In the genomic region with DNA sequence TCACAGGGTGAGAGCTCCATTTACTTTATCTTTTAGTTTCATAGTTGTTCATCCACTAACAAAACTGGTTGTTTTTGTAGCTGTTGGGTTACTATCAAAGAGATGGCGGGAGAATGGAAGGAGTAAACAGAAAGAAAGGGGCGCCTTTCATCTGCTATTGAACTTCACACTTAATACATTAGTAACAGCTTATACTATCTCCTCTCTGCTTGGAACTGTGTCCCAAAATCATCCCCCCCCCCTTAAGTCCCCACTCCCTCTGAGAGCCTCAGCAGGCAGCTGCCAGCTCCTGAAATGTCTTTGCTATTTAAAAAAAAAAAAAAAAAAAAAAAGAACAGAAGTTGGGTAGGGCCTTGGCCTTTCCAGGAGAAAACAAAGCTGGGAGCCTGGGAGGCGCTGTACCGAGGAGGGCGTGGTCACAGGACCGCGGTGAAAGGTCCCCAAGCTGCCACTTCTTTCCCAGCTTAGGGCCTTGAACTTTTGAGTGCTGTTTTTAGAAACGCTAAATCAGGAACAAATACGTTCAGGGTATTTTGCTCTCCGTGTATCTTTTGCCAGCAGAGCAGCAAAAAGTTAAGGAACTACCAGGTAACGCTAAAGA, we compare ENCODE assay signal across 8 mouse cellular contexts.
DNase-seq lines count a peak whose midpoint lies in the region; ATAC-seq and TF ChIP-seq lines count a peak whose summit lies in the region.

No protein-coding gene starts in this region.

- intact Hi-C loops in left cerebral cortex, adult 2 months (cut with DNase I) = no loop called here

- peak; percentile 44 for DNase-seq in hindbrain, embryonic 10.5 days (ENCODE audit: low spot score)
- DNase-seq in hindbrain, embryonic 14.5 days (ENCODE audit: low spot score) = no peak
- peak; percentile 34 for DNase-seq in liver, postnatal 0 days
- DNase-seq in c-Kit-positive CD71-positive TER-119-positive erythroid progenitor cells, embryonic 14.5 days (ENCODE audit: low spot score) = no peak
- no peak for DNase-seq in frontal cortex, postnatal 25 days (ENCODE audit: low spot score in 2 of 2)
- no peak for DNase-seq in left cerebral cortex, adult 2 months (ENCODE audit: extremely low spot score in 1 of 2, low spot score in 2 of 2)

- H3K4me2 ChIP-seq in hindbrain, embryonic 14.5 days (replicated peaks) = no peak overlapping the region
- H3K4me2 ChIP-seq in embryonic facial prominence, embryonic 12.5 days (replicated peaks) = peak overlapping the region; percentile 19; the same call in 1 of the 2 replicates
- H3K4me2 ChIP-seq in intestine, postnatal 0 days (replicated peaks; ENCODE audit: low read depth) = peak overlapping the region; percentile 21
- no peak overlapping the region for H3K4me2 ChIP-seq in liver, postnatal 0 days (ENCODE audit: low read depth, low read length)

- no peak overlapping the region for H3K4me3 ChIP-seq in hindbrain, embryonic 10.5 days
- no peak overlapping the region for H3K4me3 ChIP-seq in hindbrain, embryonic 14.5 days (replicated peaks; ENCODE audit: low read length)
- no peak overlapping the region for H3K4me3 ChIP-seq in embryonic facial prominence, embryonic 12.5 days
- H3K4me3 ChIP-seq in intestine, postnatal 0 days (ENCODE audit: low read depth, low read length) = no peak overlapping the region
- H3K4me3 ChIP-seq in liver, postnatal 0 days (ENCODE audit: low read depth, low read length) = no peak overlapping the region
- H3K4me3 ChIP-seq in left cerebral cortex, adult 2 months = no peak overlapping the region

- H3K9ac ChIP-seq in hindbrain, embryonic 14.5 days = no peak overlapping the region
- no peak overlapping the region for H3K9ac ChIP-seq in embryonic facial prominence, embryonic 12.5 days
- no peak overlapping the region for H3K9ac ChIP-seq in intestine, postnatal 0 days (ENCODE audit: low read depth, low read length)
- no peak overlapping the region for H3K9ac ChIP-seq in liver, postnatal 0 days (replicated peaks)

- no peak for TF ChIP-seq CTCF in intestine, postnatal 0 days (IDR thresholded peaks at IDR 0.05; ENCODE audit: low read depth)
- no peak for TF ChIP-seq CTCF in liver, postnatal 0 days (IDR thresholded peaks at IDR 0.05; ENCODE audit: low read depth)
- no peak for TF ChIP-seq CTCF in left cerebral cortex, adult 2 months (IDR thresholded peaks at IDR 0.05)

- no peaks in the 10 kb centered on the region for H3K36me3 ChIP-seq in hindbrain, embryonic 10.5 days
- 0 out of 2 replicates have a peak, but pooled peaks cover 1% of the 10 kb centered on the region for H3K36me3 ChIP-seq in hindbrain, embryonic 14.5 days (replicated peaks; ENCODE audit: control insufficient read depth, insufficient read depth)
- no peaks in the 10 kb centered on the region for H3K36me3 ChIP-seq in embryonic facial prominence, embryonic 12.5 days
- no peaks in the 10 kb centered on the region for H3K36me3 ChIP-seq in intestine, postnatal 0 days (ENCODE audit: control insufficient read depth, insufficient read depth)
- H3K36me3 ChIP-seq in liver, postnatal 0 days (replicated peaks; ENCODE audit: insufficient read depth, low read length) = no peaks in the 10 kb centered on the region

- TF ChIP-seq EP300 in liver, postnatal 0 days (IDR thresholded peaks at IDR 0.05; ENCODE audit: low read depth) = no peak

- peaks cover 20% of the 10 kb centered on the region for H3K4me1 ChIP-seq in hindbrain, embryonic 10.5 days (replicated peaks)
- no peaks in the 10 kb centered on the region for H3K4me1 ChIP-seq in hindbrain, embryonic 14.5 days (replicated peaks; ENCODE audit: control insufficient read depth, insufficient read depth, low read length)
- peaks cover 6% of the 10 kb centered on the region; the same call in 1 of the 2 replicates for H3K4me1 ChIP-seq in embryonic facial prominence, embryonic 12.5 days
- no peaks in the 10 kb centered on the region for H3K4me1 ChIP-seq in intestine, postnatal 0 days (replicated peaks; ENCODE audit: control insufficient read depth, insufficient read depth, low read length)
- peaks cover 6% of the 10 kb centered on the region for H3K4me1 ChIP-seq in liver, postnatal 0 days (ENCODE audit: insufficient read depth)

- peak overlapping the region; percentile 29 for H3K27ac ChIP-seq in hindbrain, embryonic 10.5 days
- no peak overlapping the region for H3K27ac ChIP-seq in hindbrain, embryonic 14.5 days
- no peak overlapping the region for H3K27ac ChIP-seq in embryonic facial prominence, embryonic 12.5 days
- H3K27ac ChIP-seq in intestine, postnatal 0 days (ENCODE audit: low read depth, low read length) = no peak overlapping the region
- no peak overlapping the region for H3K27ac ChIP-seq in liver, postnatal 0 days (ENCODE audit: low read depth)
- no peak overlapping the region for H3K27ac ChIP-seq in left cerebral cortex, adult 2 months

- H3K9me3 ChIP-seq in hindbrain, embryonic 10.5 days = no peaks in the 10 kb centered on the region
- H3K9me3 ChIP-seq in hindbrain, embryonic 14.5 days (ENCODE audit: control insufficient read depth, low read length) = no peaks in the 10 kb centered on the region
- no peaks in the 10 kb centered on the region for H3K9me3 ChIP-seq in embryonic facial prominence, embryonic 12.5 days
- no peaks in the 10 kb centered on the region for H3K9me3 ChIP-seq in intestine, postnatal 0 days (ENCODE audit: control insufficient read depth)
- H3K9me3 ChIP-seq in liver, postnatal 0 days (ENCODE audit: low read length) = no peaks in the 10 kb centered on the region

- H3K27me3 ChIP-seq in hindbrain, embryonic 10.5 days (ENCODE audit: insufficient read depth, poor library complexity, severe bottlenecking) = no peaks in the 10 kb centered on the region
- H3K27me3 ChIP-seq in hindbrain, embryonic 14.5 days (ENCODE audit: control insufficient read depth, insufficient read depth, low read length) = no peaks in the 10 kb centered on the region
- no peaks in the 10 kb centered on the region for H3K27me3 ChIP-seq in embryonic facial prominence, embryonic 12.5 days
- no peaks in the 10 kb centered on the region for H3K27me3 ChIP-seq in intestine, postnatal 0 days (replicated peaks; ENCODE audit: control insufficient read depth, insufficient read depth, low read length)
- no peaks in the 10 kb centered on the region for H3K27me3 ChIP-seq in liver, postnatal 0 days (ENCODE audit: insufficient read depth, low read length)

- 12% methylated on average over 11 of the region's 11 CpGs for WGBS in hindbrain, embryonic 10.5 days
- WGBS in hindbrain, embryonic 14.5 days = 12% methylated on average over 11 of the region's 11 CpGs
- 10% methylated on average over 11 of the region's 11 CpGs for WGBS in embryonic facial prominence, embryonic 12.5 days
- 16% methylated on average over 11 of the region's 11 CpGs for WGBS in intestine, postnatal 0 days
- WGBS in liver, postnatal 0 days (ENCODE audit: insufficient replicate concordance) = 16% methylated on average over 11 of the region's 11 CpGs

- ATAC-seq in hindbrain, embryonic 14.5 days (ENCODE audit: low FRiP score) = no peak
- no peak for ATAC-seq in embryonic facial prominence, embryonic 12.5 days (ENCODE audit: insufficient number of reproducible peaks, insufficient read depth, low FRiP score, low TSS enrichment)
- ATAC-seq in intestine, postnatal 0 days = no peak
- no peak for ATAC-seq in liver, postnatal 0 days

Comparison
In these comparisons a context has a peak if more than half of its experiments do, and no peak if none do; other contexts are left out.
1. DNase-seq: peak in hindbrain, embryonic 10.5 days (single experiment) and liver, postnatal 0 days (single experiment); none in hindbrain, embryonic 14.5 days (single experiment), c-Kit-positive CD71-positive TER-119-positive erythroid progenitor cells, embryonic 14.5 days (single experiment), frontal cortex, postnatal 25 days (0 of 2) and left cerebral cortex, adult 2 months (0 of 2).
2. H3K4me2 ChIP-seq: peak in embryonic facial prominence, embryonic 12.5 days (single experiment) and intestine, postnatal 0 days (single experiment); none in hindbrain, embryonic 14.5 days (single experiment) and liver, postnatal 0 days (single experiment).